Mouse (Mus musculus) cerebellum, adult 2 months (tissue): ENCODE data around the gene Ryr3.

ENCODE experiments used
- CTCF ChIP-seq: fragments of 200-500 bp; IDR thresholded peaks from 2 replicates; pipeline ENCODE4 v1.5.1; 2011; ENCODE audit warnings: low read depth, mild to moderate bottlenecking, control low read depth, low read length, moderate library complexity, borderline replicate concordance; ENCODE audit not compliant: insufficient read depth
- POLR2A ChIP-seq: fragments of 200-500 bp; IDR thresholded peaks from 2 replicates; pipeline ENCODE4 v1.6.1; 2011; ENCODE audit warnings: low read length, control low read depth, borderline replicate concordance; ENCODE audit not compliant: insufficient read depth

- TF ChIP-seq CTCF (no peak), POLR2A (no peak)
Measured at GRCm38 (mm10) chr2:112826571-112826970, 390.3 kb downstream of the Ryr3 start.
